Mouse (Mus musculus) central nervous system, embryonic 11.5 days (tissue): Measurements from ENCODE around the gene Olfr725. TPM values are rescaled to one million over a fixed set of nuclear protein-coding genes. Genes with fewer than 3 reads are reported as not detected.

Experiments used
- polyA plus RNA-seq: library from polyadenylated mRNA; depleted of rRNA; stranded (reverse); fragments of >200 nt; gene quantifications from 2 replicates; pipeline ENCODE4 v1.2.3, GENCODE M21; 2012; rRNA removed

Olfr725 gene
- not detected in 2 replicates for polyA plus RNA-seq

GRCm38 (mm10) chr14:50040275-50040674, at the start of gene Olfr725:
TSS of gene Olfr725 (minus strand) at chr14:50040375.

Other genes with a start within 250 kb of the Olfr725 start
- not detected in 2 replicates for gene Olfr722, start 138.4 kb downstream of the Olfr725 start, polyA plus RNA-seq
- gene Olfr723, start 108.6 kb downstream of the Olfr725 start, polyA plus RNA-seq = not detected in 2 replicates
- not detected in 2 replicates for gene Olfr724, start 77.1 kb downstream of the Olfr725 start, polyA plus RNA-seq
- not detected in 2 replicates for gene Olfr726, start 50.6 kb upstream of the Olfr725 start, polyA plus RNA-seq
- not detected in 2 replicates for gene Olfr727, start 82.8 kb upstream of the Olfr725 start, polyA plus RNA-seq
- not detected in 2 replicates for gene Olfr728, start 102.3 kb upstream of the Olfr725 start, polyA plus RNA-seq
- not detected in 2 replicates for gene Olfr729, start 112.5 kb upstream of the Olfr725 start, polyA plus RNA-seq
- gene Olfr730, start 147.8 kb upstream of the Olfr725 start, polyA plus RNA-seq = not detected in 2 replicates
- not detected in 2 replicates for gene Olfr731, start 201.5 kb upstream of the Olfr725 start, polyA plus RNA-seq
- gene Olfr732, start 243.8 kb upstream of the Olfr725 start, polyA plus RNA-seq = not detected in 2 replicates